Mouse (Mus musculus) liver, embryonic 14.5 days (tissue): ENCODE results near the gene Fmnl2.

ENCODE experiments used
- CTCF ChIP-seq: IDR thresholded peaks from 2 replicates; pipeline ENCODE4 v1.5.1; 2016; ENCODE audit warnings: antibody characterized with exemption, low read depth, control low read depth
- EP300 ChIP-seq: IDR thresholded peaks from 2 replicates; pipeline ENCODE4 v1.6.1; 2016; ENCODE audit warnings: antibody characterized with exemption, low read depth

DNA sequence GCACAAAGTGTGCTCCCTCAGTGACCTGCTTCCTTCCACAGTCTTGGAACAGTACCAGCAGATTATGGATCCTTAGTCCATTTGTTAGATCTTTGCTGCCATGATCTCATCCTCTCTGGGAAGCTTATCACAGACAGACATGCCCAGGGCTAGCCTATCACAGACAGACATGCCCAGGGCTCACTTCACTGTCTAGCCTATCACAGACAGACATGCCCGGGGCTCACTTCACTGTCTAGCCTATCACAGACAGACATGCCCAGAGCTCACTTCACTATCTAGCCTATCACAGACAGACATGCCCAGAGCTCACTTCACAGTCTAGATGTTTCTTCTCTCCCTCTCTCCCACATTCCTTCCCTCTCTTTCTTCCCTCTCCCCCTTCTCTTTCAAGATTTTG, 171.2 kb downstream of the Fmnl2 start:
- TF ChIP-seq CTCF (no peak), EP300 (no peak)
